Mouse (Mus musculus) telencephalon, adult 2 months (tissue): ENCODE results near the gene Cd81.

Source experiments
- DNase-seq: peaks from one replicate; pipeline ENCODE4 v3.0.0-alpha.2; 2011; ENCODE audit warnings: low read depth, low spot score

Cd81 gene

GRCm38 (mm10) chr7:143020764-143021163, 31.8 kb upstream of the Cd81 start:
- no peak for DNase-seq

- DNase-seq = no peak
These were observed 31.0 kb upstream of the Cd81 start for GRCm38 (mm10) chr7:143021356-143022164.

GRCm38 (mm10) chr7:143023499-143023898, 29.0 kb upstream of the Cd81 start:
- no peak for DNase-seq

- DNase-seq = no peak
These were observed 28.2 kb upstream of the Cd81 start for GRCm38 (mm10) chr7:143024293-143024692.

GRCm38 (mm10) chr7:143025496-143025895, 27.0 kb upstream of the Cd81 start:
- no peak for DNase-seq

GRCm38 (mm10) chr7:143027196-143027595, 25.3 kb upstream of the Cd81 start:
- DNase-seq = no peak

- no peak for DNase-seq
These were observed 20.7 kb upstream of the Cd81 start for GRCm38 (mm10) chr7:143031816-143032215.

GRCm38 (mm10) chr7:143033581-143033980, 19.0 kb upstream of the Cd81 start:
- DNase-seq = no peak

- no peak for DNase-seq
These were observed 18.4 kb upstream of the Cd81 start for GRCm38 (mm10) chr7:143034112-143034511.

GRCm38 (mm10) chr7:143034519-143035450, 17.8 kb upstream of the Cd81 start:
- DNase-seq = no peak

GRCm38 (mm10) chr7:143036787-143037186, 15.8 kb upstream of the Cd81 start:
- no peak for DNase-seq

GRCm38 (mm10) chr7:143037306-143037705, 15.2 kb upstream of the Cd81 start:
- DNase-seq = no peak

GRCm38 (mm10) chr7:143038174-143038931, 14.2 kb upstream of the Cd81 start:
- DNase-seq = no peak

- DNase-seq = no peak
These were observed 12.0 kb upstream of the Cd81 start for GRCm38 (mm10) chr7:143040561-143040960.

- no peak for DNase-seq
These were observed 11.3 kb upstream of the Cd81 start for GRCm38 (mm10) chr7:143041138-143041822.

GRCm38 (mm10) chr7:143042089-143042488, 10.4 kb upstream of the Cd81 start:
- no peak for DNase-seq

GRCm38 (mm10) chr7:143042897-143043300, 9.6 kb upstream of the Cd81 start:
- no peak for DNase-seq

- no peak for DNase-seq
These were observed 8.3 kb upstream of the Cd81 start for GRCm38 (mm10) chr7:143044049-143044825.

GRCm38 (mm10) chr7:143044826-143045206, 7.7 kb upstream of the Cd81 start:
- no peak for DNase-seq

- no peak for DNase-seq
These were observed 6.2 kb upstream of the Cd81 start for GRCm38 (mm10) chr7:143046358-143046757.
